Mouse (Mus musculus): Measurements from ENCODE around the gene Bahcc1.

GRCm38 (mm10) chr11:120315416-120315761, 82.6 kb downstream of the Bahcc1 start:
- TF ChIP-seq CTCF (IDR thresholded peaks at IDR 0.05; ENCODE audit: insufficient read depth, low read length): no peak
- no peak for TF ChIP-seq POLR2A (IDR thresholded peaks at IDR 0.05; ENCODE audit: borderline replicate concordance, extremely low read depth, low read depth, low read length)
